Mouse (Mus musculus): ENCODE results near the gene Gm5617. TPM values are rescaled to one million over a fixed set of nuclear protein-coding genes. Genes with fewer than 3 reads are reported as not detected.

The Gm5617 gene
- polyA plus RNA-seq, 1 experiment: 120 TPM

- TF ChIP-seq GATA1 (IDR thresholded peaks at IDR 0.05; ENCODE audit: low read length): no peak
These were observed 41.2 kb downstream of the Gm5617 start for GRCm38 (mm10) chr9:48536414-48536813.

GRCm38 (mm10) chr9:48538044-48538645 lies 42.9 kb downstream of the Gm5617 start:
- TF ChIP-seq GATA1 (IDR thresholded peaks at IDR 0.05; ENCODE audit: low read length): no peak

GRCm38 (mm10) chr9:48538688-48539087 lies 43.4 kb downstream of the Gm5617 start:
- no peak for TF ChIP-seq GATA1 (IDR thresholded peaks at IDR 0.05; ENCODE audit: low read length)

Other genes starting within 250 kb of the Gm5617 start
- gene Nxpe2, start 142.0 kb upstream of the Gm5617 start, polyA plus RNA-seq (2012): 0.59 and 1.2 TPM in 2 replicates
- gene Rexo2, start 14.8 kb upstream of the Gm5617 start, polyA plus RNA-seq (2012): 355 and 483 TPM in 2 replicates
- gene Rbm7, start 143 bp upstream of the Gm5617 start, polyA plus RNA-seq (2012): 38.9 and 63.1 TPM in 2 replicates
- not detected in 2 replicates for gene Nnmt, start 109.7 kb downstream of the Gm5617 start, polyA plus RNA-seq (2012)